Mouse (Mus musculus): ENCODE measurements around the gene Runx1.

GRCm38 (mm10) chr16:92719725-92720124 lies 106.2 kb downstream of the Runx1 start:
- TF ChIP-seq POLR2A (IDR thresholded peaks at IDR 0.05; ENCODE audit: low read depth, low read length): no peak
- no peak for TF ChIP-seq MAX (IDR thresholded peaks at IDR 0.05; ENCODE audit: low read length)
- no peak for TF ChIP-seq MAFK (IDR thresholded peaks at IDR 0.05; ENCODE audit: insufficient replicate concordance, low read length)
- TF ChIP-seq CTCF (conservative IDR thresholded peaks at IDR 0.05 in 1 of 2, IDR thresholded peaks at IDR 0.05 in 1 of 2; ENCODE audit: low read depth in 2 of 2, low read length in 2 of 2): no peak
- TF ChIP-seq POLR2AphosphoS2 (IDR thresholded peaks at IDR 0.05; ENCODE audit: low read depth, low read length): no peak
- no peak for TF ChIP-seq SIN3A (IDR thresholded peaks at IDR 0.05; ENCODE audit: low read length)
- no peak for TF ChIP-seq TCF12 (IDR thresholded peaks at IDR 0.05; ENCODE audit: low read depth, low read length)
- no peak for TF ChIP-seq ZMIZ1 (IDR thresholded peaks at IDR 0.05; ENCODE audit: low read depth, low read length)
- no peak for TF ChIP-seq CHD2 (IDR thresholded peaks at IDR 0.05; ENCODE audit: low read length)
- TF ChIP-seq EP300 (IDR thresholded peaks at IDR 0.05; ENCODE audit: low read length): no peak
- TF ChIP-seq HCFC1 (IDR thresholded peaks at IDR 0.05; ENCODE audit: low read depth, low read length): no peak
